Mouse (Mus musculus): ENCODE measurements around the gene Ptpn18. TPM values are rescaled to one million over a fixed set of nuclear protein-coding genes. Genes with fewer than 3 reads are reported as not detected.
"Not testable (repeated sequence)": the region's sequence is repeated elsewhere in the genome, so short reads cannot be mapped to it uniquely, and the experiment has no call there.

The Ptpn18 gene
- polyA plus RNA-seq, 1 experiment from 2014 or later = 21.0 TPM

GRCm38 (mm10) chr1:34436374-34436773 is 23.2 kb upstream of the Ptpn18 start:
- Histone ChIP-seq H3K9me3 (replicated peaks) (0 out of 2 replicates have a peak, but pooled peaks cover 2% of the 10 kb centered on the region), H3K27ac (replicated peaks) (no peak overlapping the region), H3K36me3 (peaks cover 5% of the 10 kb centered on the region), H3K4me3 (replicated peaks) (no peak overlapping the region), H3K4me2 (replicated peaks) (no peak overlapping the region), H3K9ac (no peak overlapping the region), H3K4me1 (peaks cover 30% of the 10 kb centered on the region), H3K27me3 (no peaks in the 10 kb centered on the region)
- WGBS = 64% methylated on average over 3 of the region's 3 CpGs
- ATAC-seq (ENCODE audit: insufficient number of reproducible peaks, low FRiP score, low TSS enrichment, low read depth) = no peak

GRCm38 (mm10) chr1:34437366-34437765 is 22.2 kb upstream of the Ptpn18 start:
- not testable (repeated sequence) for H3K36me3 ChIP-seq; H3K9me3 ChIP-seq (replicated peaks); ATAC-seq (ENCODE audit: insufficient number of reproducible peaks, low FRiP score, low TSS enrichment, low read depth); H3K27ac ChIP-seq (replicated peaks); H3K4me3 ChIP-seq (replicated peaks); H3K4me2 ChIP-seq (replicated peaks); H3K27me3 ChIP-seq; H3K9ac ChIP-seq
- peaks cover 30% of the 10 kb centered on the region for H3K4me1 ChIP-seq
- WGBS = 98% methylated on average over 8 of the region's 8 CpGs

GRCm38 (mm10) chr1:34438381-34439051 is 21.0 kb upstream of the Ptpn18 start:
- no peak for ATAC-seq (ENCODE audit: insufficient number of reproducible peaks, low FRiP score, low TSS enrichment, low read depth)
- WGBS = 42% methylated on average over 15 of the region's 20 CpGs
- peak overlapping the region; percentile 71 for H3K4me3 ChIP-seq (replicated peaks)
- H3K27ac ChIP-seq (replicated peaks) = no peak overlapping the region
- H3K4me1 ChIP-seq = peaks cover 30% of the 10 kb centered on the region
- peaks cover 14% of the 10 kb centered on the region for H3K36me3 ChIP-seq
- peak overlapping the region; percentile 76 for H3K4me2 ChIP-seq (replicated peaks)
- H3K27me3 ChIP-seq = no peaks in the 10 kb centered on the region
- no peak overlapping the region for H3K9ac ChIP-seq
- H3K9me3 ChIP-seq (replicated peaks) = no peaks in the 10 kb centered on the region

- WGBS = under 1% methylated on average over 48 of the region's 48 CpGs
- no peaks in the 10 kb centered on the region for H3K9me3 ChIP-seq (replicated peaks)
- H3K4me3 ChIP-seq (replicated peaks) = peak within 1 kb of the TSS; percentile 71
- H3K36me3 ChIP-seq = peaks cover 22% of the 10 kb centered on the region
- H3K4me2 ChIP-seq (replicated peaks) = peak within 1 kb of the TSS; percentile 76
- peak within 1 kb of the TSS; percentile 84 for H3K27ac ChIP-seq (replicated peaks)
- H3K27me3 ChIP-seq = no peaks in the 10 kb centered on the region
- ATAC-seq (ENCODE audit: insufficient number of reproducible peaks, low FRiP score, low TSS enrichment, low read depth) = peak; percentile 96
- H3K9ac ChIP-seq = peak within 1 kb of the TSS; percentile 62
- peaks cover 22% of the 10 kb centered on the region for H3K4me1 ChIP-seq
These were observed 20.2 kb upstream of the Ptpn18 start, which contains the start of the genes Ccdc115 and Imp4 for GRCm38 (mm10) chr1:34439215-34439960. Gene Ccdc115, minus strand, starts transcription at chr1:34439672. Gene Imp4, plus strand, starts transcription at chr1:34439851.

GRCm38 (mm10) chr1:34439961-34440630 is 19.5 kb upstream of the Ptpn18 start:
- WGBS = 8% methylated on average over 31 of the region's 31 CpGs
- ATAC-seq (ENCODE audit: insufficient number of reproducible peaks, low FRiP score, low TSS enrichment, low read depth) = peak; percentile 16; the same call in 1 of the 2 replicates
- Histone ChIP-seq H3K27ac (replicated peaks) (peak overlapping the region; percentile 84), H3K36me3 (peaks cover 29% of the 10 kb centered on the region), H3K9ac (peak overlapping the region; percentile 62), H3K27me3 (no peaks in the 10 kb centered on the region), H3K4me2 (replicated peaks) (peak overlapping the region; percentile 76), H3K9me3 (replicated peaks) (no peaks in the 10 kb centered on the region), H3K4me1 (peaks cover 22% of the 10 kb centered on the region), H3K4me3 (replicated peaks) (peak overlapping the region; percentile 71)

- H3K27me3 ChIP-seq = no peaks in the 10 kb centered on the region
- peaks cover 16% of the 10 kb centered on the region for H3K4me1 ChIP-seq
- no peak for ATAC-seq (ENCODE audit: insufficient number of reproducible peaks, low FRiP score, low TSS enrichment, low read depth)
- no peak overlapping the region for H3K4me3 ChIP-seq (replicated peaks)
- no peak overlapping the region for H3K27ac ChIP-seq (replicated peaks)
- 94% methylated on average over 6 of the region's 6 CpGs for WGBS
- peaks cover 51% of the 10 kb centered on the region for H3K36me3 ChIP-seq
- H3K9me3 ChIP-seq (replicated peaks) = no peaks in the 10 kb centered on the region
- no peak overlapping the region for H3K9ac ChIP-seq
- H3K4me2 ChIP-seq (replicated peaks) = no peak overlapping the region
These were observed 16.4 kb upstream of the Ptpn18 start for GRCm38 (mm10) chr1:34443124-34443523.

GRCm38 (mm10) chr1:34458431-34458830 is 1.1 kb upstream of the Ptpn18 start:
- H3K4me1 ChIP-seq = 0 out of 2 replicates have a peak, but pooled peaks cover 6% of the 10 kb centered on the region
- H3K36me3 ChIP-seq = no peaks in the 10 kb centered on the region
- H3K9me3 ChIP-seq (replicated peaks) = no peaks in the 10 kb centered on the region
- no peak for ATAC-seq (ENCODE audit: insufficient number of reproducible peaks, low FRiP score, low TSS enrichment, low read depth)
- 26% methylated on average over 8 of the region's 8 CpGs for WGBS
- H3K27ac ChIP-seq (replicated peaks) = no peak overlapping the region
- H3K9ac ChIP-seq = no peak overlapping the region
- peaks cover 44% of the 10 kb centered on the region for H3K27me3 ChIP-seq
- H3K4me2 ChIP-seq (replicated peaks) = no peak overlapping the region
- no peak overlapping the region for H3K4me3 ChIP-seq (replicated peaks)

- no peak overlapping the region for H3K9ac ChIP-seq
- H3K4me2 ChIP-seq (replicated peaks) = peak overlapping the region; percentile 93
- 0 out of 2 replicates have a peak, but pooled peaks have one; percentile 6 for ATAC-seq (ENCODE audit: insufficient number of reproducible peaks, low FRiP score, low TSS enrichment, low read depth)
- H3K36me3 ChIP-seq = no peaks in the 10 kb centered on the region
- peaks cover 44% of the 10 kb centered on the region for H3K27me3 ChIP-seq
- WGBS = under 1% methylated on average over 15 of the region's 15 CpGs
- 0 out of 2 replicates have a peak, but pooled peaks cover 6% of the 10 kb centered on the region for H3K4me1 ChIP-seq
- peak overlapping the region; percentile 1; the same call in 1 of the 2 replicates for H3K27ac ChIP-seq (replicated peaks)
- no peaks in the 10 kb centered on the region for H3K9me3 ChIP-seq (replicated peaks)
- peak overlapping the region; percentile 51 for H3K4me3 ChIP-seq (replicated peaks)
These were observed 489 bp downstream of the Ptpn18 start for GRCm38 (mm10) chr1:34460061-34460441.

GRCm38 (mm10) chr1:34462766-34463165 is 3.2 kb downstream of the Ptpn18 start:
- H3K36me3 ChIP-seq = no peaks in the 10 kb centered on the region
- no peak for ATAC-seq (ENCODE audit: insufficient number of reproducible peaks, low FRiP score, low TSS enrichment, low read depth)
- no peak overlapping the region for H3K9ac ChIP-seq
- 0 out of 2 replicates have a peak, but pooled peaks cover 6% of the 10 kb centered on the region for H3K4me1 ChIP-seq
- H3K27me3 ChIP-seq = peaks cover 35% of the 10 kb centered on the region
- no peaks in the 10 kb centered on the region for H3K9me3 ChIP-seq (replicated peaks)
- 18% methylated on average over 6 of the region's 7 CpGs for WGBS
- no peak overlapping the region for H3K4me2 ChIP-seq (replicated peaks)
- no peak overlapping the region for H3K4me3 ChIP-seq (replicated peaks)
- no peak overlapping the region for H3K27ac ChIP-seq (replicated peaks)

GRCm38 (mm10) chr1:34464310-34464817 is 4.8 kb downstream of the Ptpn18 start:
- Histone ChIP-seq H3K9me3 (replicated peaks) (no peaks in the 10 kb centered on the region), H3K27me3 (peaks cover 21% of the 10 kb centered on the region), H3K4me2 (replicated peaks) (no peak overlapping the region), H3K4me3 (replicated peaks) (no peak overlapping the region), H3K4me1 (0 out of 2 replicates have a peak, but pooled peaks cover 6% of the 10 kb centered on the region), H3K9ac (no peak overlapping the region), H3K27ac (replicated peaks) (no peak overlapping the region), H3K36me3 (no peaks in the 10 kb centered on the region)
- ATAC-seq (ENCODE audit: insufficient number of reproducible peaks, low FRiP score, low TSS enrichment, low read depth) = no peak
- 86% methylated on average over 8 of the region's 8 CpGs for WGBS

GRCm38 (mm10) chr1:34465445-34465844 is 5.9 kb downstream of the Ptpn18 start:
- 82% methylated on average over 6 of the region's 6 CpGs for WGBS
- no peak overlapping the region for H3K27ac ChIP-seq (replicated peaks)
- H3K4me2 ChIP-seq (replicated peaks) = no peak overlapping the region
- no peak overlapping the region for H3K9ac ChIP-seq
- H3K4me1 ChIP-seq = no peaks in the 10 kb centered on the region
- H3K27me3 ChIP-seq = peaks cover 12% of the 10 kb centered on the region
- no peak overlapping the region for H3K4me3 ChIP-seq (replicated peaks)
- H3K36me3 ChIP-seq = no peaks in the 10 kb centered on the region
- ATAC-seq (ENCODE audit: insufficient number of reproducible peaks, low FRiP score, low TSS enrichment, low read depth) = no peak
- H3K9me3 ChIP-seq (replicated peaks) = no peaks in the 10 kb centered on the region
